Mouse (Mus musculus) left cerebral cortex, postnatal 14 days (tissue): ENCODE data around the gene Pfkfb1. TPM values are rescaled to one million over a fixed set of nuclear protein-coding genes. Genes with fewer than 3 reads are reported as not detected.

Experiments used
- DNase-seq, 2 experiments: peaks; one replicate each; pipeline ENCODE4 v3.0.0; 2021 to 2022; ENCODE audit warnings: low spot score in 2 of 2, mixed read lengths in 1 of 2
- intact Hi-C: fragments of 180-260 bp; cut with DNase I; formaldehyde crosslinking; loops from one replicate; pipeline ENCODE4 v1.15.1; 2025
- long read RNA-seq, 2 experiments: library from polyadenylated mRNA; stranded (forward); transcript quantifications; one replicate each; pipeline ENCODE4 v2.0.0; 2021
- total RNA-seq, 2 experiments: library from RNA; stranded (reverse); gene quantifications; 2 replicates each; pipeline ENCODE4 v1.2.3; 2021

The Pfkfb1 gene
- total RNA-seq = 1 to 10 TPM; 1.8 to 2.1 TPM
- long read RNA-seq, experiment 1, partial matches to known transcripts = 0 of 2 reads
- long read RNA-seq, experiment 1, other reads (novel, unspliced or antisense) = 2 of 2 reads
- long read RNA-seq, experiment 2, partial matches to known transcripts = 0 of 3 reads
- long read RNA-seq, experiment 2, other reads (novel, unspliced or antisense) = 3 of 3 reads

DNA sequence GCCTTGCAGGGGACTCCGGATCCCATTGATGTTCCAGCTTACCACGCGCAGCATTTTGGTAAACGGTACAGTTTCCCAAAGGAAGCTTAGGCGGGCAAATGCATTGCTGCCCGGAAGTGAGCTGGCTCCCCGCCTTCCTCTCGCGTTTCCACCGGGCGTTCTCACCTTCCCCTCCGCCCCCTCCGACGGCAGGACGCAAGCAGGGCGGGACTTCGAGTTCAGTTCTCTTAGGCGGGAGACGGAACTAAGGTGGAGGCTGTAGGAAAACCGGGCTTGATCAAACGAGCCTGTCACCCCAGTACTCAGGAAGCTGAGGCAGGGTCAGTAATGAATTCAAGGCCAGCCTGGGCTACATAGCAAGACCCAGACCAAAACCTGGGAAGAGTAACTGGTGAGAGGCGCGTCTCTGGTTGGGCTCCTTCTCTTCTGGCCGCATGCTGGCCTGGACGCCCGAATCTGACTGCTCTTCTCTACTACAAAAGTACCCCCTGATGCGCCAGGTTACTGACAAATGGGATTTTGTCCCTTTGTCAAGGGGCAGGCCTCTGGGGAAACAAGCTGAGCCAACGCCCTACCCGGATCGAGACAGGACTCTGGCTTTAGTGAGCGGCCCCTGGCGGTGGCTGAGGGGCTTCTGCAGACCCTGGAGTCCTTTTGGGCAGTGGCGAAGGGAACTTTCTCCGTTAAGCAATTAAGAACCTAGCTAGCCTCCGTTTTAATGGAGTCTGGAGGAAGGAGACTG is at the start of gene Pfkfb1:
TSS of gene Pfkfb1 (plus strand) at position 207 of the 742 bp plus-strand sequence.
- intact Hi-C loops = no loop called here
- peak; percentile 67 to 70 for DNase-seq

DNA sequence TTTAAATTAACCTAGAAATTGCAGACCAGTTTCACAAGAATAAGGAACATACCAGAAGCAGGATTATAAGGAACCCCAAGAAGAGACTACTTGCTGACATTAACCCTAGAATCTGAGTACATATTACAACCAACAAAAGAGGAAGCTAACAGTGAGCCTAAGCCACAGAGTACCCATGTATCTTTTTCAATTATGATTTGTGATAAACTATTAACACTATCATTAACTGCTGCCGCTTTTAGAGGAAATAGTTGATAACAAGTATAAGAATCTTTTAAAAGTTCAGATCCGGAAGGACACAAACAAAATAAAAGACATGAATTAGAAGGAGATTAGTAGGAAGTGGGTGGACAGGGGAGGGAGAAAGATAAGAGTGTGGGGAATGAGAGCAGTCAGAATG is 47.9 kb upstream of the Pfkfb1 start:
- intact Hi-C loops = no loop called here
- no peak for DNase-seq

DNA sequence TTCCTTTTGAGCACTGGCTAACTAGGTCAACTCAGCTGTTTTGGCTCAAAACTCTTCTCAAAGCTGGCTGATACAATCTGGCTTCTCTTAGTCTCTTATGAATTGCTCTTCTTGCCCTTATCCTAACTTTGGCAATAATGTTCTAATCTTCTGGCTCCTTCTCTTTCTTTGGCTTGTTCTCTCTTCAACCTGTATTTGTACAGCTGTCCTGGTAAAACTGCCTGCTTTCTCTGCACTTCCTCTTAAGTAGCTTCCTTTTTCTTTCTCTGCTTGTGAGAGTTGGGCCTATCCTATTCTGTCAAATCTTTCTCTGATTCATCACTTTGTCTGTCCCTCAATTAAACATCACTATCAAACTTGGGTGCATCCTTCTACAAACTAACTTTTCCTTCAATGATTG is 46.3 kb upstream of the Pfkfb1 start:
- no peak for DNase-seq
- intact Hi-C loops = no loop called here

DNA sequence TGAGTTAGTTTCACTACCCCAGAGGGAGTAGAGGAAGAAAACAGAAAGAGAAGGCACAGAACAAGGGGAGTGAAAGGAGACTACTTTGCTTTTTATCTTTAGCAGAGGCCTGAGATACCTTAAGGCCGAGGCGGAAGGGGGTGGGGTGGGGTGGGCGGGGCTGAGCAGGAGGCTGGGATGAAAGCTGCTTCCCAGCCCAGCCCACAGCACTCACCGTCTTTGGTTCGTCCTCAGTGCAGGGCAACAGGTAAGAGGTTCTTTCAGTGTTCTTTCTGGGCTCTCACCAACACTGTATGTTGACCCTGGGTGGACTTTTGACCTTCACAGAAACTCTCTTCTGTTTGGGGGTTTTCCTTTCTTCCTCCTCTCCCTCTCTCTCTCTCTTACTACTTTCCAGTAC is 40.8 kb upstream of the Pfkfb1 start, which contains the start of gene Alas2:
TSS of gene Alas2 (plus strand) at position 137 of the 400 bp plus-strand sequence.
- intact Hi-C loops = no loop called here
- no peak for DNase-seq

DNA sequence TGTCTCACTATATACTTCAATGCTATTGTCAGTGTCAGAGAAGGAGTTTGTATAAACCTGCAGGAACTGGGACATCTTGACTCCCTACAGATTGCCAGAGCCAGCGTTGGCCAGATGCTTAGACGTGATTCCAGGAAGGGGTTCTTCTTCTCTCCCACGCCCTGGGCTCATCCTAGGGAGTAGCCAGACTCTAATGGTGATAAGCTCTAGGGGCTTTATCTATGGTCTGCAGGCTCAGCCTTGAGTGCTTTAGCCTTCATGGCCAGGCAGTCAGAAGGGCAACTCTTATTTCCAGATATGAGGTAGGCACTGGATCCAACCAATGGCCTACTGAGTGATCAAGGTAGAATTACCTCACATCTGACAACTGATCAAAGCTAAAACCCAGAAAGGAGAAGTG is 38.4 kb upstream of the Pfkfb1 start:
- intact Hi-C loops = no loop called here
- DNase-seq = no peak

DNA sequence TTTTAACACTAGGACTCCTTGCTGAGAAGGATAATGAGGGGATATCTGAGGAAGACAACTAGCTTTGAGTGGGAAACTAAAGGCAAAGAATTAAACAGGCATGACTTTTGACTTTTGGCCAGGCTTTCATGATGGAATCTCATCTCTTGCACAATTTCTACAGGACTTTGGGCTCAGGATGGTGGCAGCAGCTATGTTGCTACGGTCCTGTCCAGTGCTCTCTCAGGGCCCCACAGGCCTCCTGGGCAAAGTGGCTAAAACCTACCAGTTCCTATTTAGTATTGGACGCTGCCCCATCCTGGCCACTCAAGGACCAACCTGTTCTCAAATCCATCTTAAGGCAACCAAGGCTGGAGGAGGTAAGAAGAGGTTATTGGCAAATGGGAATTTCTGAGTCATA is 36.0 kb upstream of the Pfkfb1 start:
- DNase-seq = no peak
- intact Hi-C loops = no loop called here

DNA sequence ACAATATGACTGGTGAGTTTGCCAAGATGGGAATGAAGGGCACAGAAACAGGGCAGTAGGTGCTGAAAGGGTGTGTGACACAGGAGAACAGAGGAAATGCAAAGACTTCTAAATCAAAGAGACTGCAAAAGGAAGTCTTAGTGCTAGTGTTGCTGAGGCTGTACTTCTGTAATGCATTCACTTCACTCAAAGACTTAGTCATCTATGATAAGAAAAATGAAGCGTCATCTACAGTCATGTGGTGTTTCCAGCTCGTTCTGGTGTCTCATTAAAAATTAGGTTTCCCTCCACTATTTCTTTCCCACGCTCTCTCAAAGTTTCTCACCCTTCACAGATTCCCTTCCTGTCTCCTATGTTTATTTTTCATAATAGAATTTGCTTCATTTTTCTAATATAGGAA is 34.0 kb upstream of the Pfkfb1 start:
- no peak for DNase-seq
- intact Hi-C loops = no loop called here

DNA sequence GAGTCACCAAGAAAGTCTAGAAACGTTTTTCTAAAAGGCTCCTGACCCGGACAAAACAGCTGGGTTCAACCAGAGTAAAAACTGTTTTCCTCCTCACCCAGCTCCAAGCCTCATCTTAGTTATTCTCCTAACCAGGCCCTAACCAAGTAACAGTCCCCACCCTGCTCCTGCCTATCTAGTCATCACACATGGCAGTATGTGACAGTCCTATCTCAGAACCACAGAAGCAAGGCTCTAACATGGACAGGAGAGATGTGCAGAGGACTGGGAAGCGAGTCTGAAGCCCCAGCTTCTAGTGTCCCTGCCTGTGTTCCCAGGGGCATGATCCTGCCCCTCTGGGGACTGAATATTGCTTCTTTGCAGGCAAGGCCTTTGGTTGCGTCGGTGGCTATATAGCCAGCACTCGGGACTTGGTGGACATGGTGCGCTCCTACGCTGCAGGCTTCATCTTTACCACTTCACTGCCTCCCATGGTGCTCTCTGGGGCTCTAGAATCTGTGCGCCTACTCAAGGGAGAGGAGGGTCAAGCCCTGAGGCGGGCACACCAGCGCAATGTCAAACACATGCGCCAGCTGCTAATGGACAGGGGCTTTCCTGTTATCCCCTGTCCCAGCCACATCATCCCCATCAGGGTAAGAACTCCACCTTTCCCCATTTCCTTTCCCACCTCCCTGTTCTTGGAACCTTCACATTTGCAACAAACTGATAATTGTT is 23.2 kb upstream of the Pfkfb1 start:
- intact Hi-C loops = no loop called here

DNA sequence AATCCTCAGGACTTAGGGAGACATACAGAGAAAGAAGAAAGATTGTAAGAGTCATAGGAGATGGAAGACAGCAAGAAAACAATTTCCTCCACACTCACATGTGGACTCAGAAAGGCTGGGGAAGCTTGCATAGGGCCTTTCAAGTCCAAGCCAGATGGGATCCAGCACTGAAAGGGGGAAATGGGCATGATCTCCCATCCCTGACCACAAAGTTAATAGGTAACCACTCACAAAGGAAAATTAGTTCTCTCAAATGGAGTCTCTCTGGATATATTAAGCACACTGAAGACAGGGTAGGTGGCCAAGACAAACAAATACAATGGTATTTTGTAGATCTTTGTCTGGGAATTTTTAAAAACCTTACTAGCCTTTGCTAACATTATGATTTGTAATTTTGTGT is 6.1 kb upstream of the Pfkfb1 start:
- DNase-seq = no peak
- intact Hi-C loops = no loop called here

More for the DNA sequence above, 23.2 kb upstream of the Pfkfb1 start:
- DNase-seq = no peak

DNA sequence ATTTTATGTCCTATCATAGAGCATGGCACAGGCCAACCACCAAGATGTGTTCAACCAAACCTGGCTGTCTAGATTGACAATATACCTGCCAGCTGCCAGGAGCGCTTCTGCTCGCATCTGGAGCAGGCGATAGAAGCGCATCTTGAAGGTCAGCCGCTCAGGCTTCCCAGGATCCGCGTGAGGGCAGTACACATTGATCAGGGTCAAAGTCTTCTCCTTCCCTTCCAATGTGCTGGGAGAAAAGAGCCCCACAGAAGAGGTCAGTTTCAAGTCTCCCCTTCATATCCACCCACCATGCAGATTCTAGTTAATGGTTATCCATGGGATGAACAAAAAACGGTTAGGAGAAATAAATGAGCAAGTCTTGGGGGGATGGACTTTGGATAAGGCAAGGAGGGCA is 2.9 kb upstream of the Pfkfb1 start:
- DNase-seq = no peak
- intact Hi-C loops = no loop called here

DNA sequence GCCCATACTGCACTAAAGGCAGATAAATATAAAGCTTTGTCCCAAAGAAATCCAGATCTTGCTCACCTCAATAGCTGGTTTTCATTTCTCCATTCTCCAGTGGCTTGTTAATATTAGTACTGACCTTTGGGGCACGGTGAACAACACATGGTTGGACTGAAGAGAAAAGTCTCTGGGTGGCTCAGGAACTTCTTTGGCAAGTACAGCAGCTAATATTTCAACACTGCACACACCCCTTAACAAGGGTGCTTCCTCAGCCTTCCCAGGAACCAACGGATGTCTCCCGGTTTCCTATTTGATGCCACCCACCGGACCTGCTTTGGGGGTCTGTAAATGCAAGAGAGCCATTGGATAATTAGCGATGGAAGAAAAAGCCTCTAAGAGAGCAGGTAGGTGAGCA is 1.7 kb downstream of the Pfkfb1 start, which contains the start of gene Apex2:
TSS of gene Apex2 (minus strand) at position 173 of the 400 bp plus-strand sequence.
- DNase-seq = no peak
- intact Hi-C loops = no loop called here

DNA sequence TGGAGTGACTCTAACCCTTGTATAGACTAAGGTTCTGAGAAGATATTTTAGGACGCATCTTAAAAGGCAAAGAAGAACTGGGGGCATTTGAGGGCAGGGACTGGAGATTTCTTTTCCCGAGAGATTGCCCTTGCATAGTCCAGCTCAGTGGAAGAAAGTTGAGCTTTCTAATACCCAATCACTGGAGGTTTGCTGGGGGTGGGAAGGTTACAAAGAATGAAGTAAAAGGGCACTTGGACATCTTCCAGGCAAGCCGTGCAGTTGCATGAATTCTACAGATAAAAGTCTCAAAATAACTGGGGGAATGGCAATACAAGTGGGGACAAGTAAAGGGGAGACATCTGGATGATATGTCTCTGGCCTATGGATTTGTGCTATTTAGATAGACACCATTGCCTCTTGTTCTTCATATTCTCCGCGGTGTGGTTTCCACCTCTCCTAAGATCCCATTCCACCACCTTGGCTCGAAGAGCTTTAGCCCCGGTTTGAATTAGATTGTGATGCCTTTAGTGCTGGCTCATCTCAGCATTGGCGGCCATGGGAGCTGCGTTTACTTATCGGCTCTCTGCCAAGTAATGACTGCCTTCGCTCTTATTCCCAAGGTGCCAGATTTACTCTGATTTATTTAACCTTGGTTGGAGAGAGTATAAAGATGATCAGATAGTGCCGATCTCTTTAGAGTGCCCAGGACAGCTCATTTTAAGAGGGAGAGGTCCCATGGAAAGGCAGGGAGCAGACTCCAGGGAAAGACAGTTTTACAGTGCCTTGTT is 5.4 kb downstream of the Pfkfb1 start:
- intact Hi-C loops = no loop called here
- no peak for DNase-seq

DNA sequence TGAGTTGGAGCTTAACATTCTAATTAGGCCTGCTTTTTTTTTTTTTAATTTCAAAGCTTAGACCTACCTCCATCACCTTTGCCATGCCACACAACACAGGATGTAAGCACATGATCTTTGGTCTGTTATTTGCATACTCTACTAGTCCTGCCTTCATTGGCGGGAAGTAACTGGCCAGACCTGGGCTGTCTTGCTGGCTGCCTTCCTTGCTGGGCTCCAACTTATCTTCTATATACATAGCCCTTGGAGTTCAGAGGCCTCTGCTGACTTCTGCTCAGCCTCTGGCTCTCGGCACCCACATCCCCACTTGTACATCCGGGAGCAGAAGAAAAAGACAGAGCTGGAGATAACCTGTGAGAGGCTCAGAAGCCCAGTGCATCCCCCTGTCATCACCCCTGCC is 6.1 kb downstream of the Pfkfb1 start:
- intact Hi-C loops = no loop called here
- DNase-seq = no peak

DNA sequence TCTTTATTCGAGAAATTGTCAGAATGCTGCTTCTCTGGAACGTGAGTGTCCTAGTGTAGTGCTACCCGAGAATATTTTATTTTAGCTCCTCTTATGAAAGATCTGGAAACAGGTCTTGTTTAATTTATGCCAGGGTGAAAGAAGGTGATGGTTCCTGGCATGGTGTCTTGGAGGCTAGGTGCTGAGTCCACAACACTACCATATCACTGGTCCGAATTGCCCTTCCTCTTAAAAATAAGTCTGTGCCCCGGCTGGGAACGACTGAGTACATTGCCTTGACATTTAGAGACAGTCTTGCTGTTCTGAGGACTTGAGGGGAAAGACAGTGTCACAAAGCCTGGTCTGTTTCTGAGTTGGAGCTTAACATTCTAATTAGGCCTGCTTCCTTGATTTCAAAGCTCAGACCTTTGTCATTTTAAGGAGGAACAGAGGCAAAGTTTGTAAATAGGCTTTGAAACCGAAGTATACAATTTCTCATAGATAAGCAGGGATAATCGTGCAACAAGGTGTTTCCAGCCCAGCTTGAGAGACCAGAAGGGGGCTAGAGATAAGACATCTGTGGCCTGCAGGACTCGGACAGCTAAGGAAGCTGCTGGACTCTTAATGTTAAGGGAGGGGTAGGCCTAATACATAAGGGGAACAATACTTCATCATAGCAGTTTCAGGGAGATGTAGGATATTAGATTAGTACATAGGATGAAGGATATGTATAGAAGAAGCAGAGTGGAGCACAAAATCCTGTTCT is 7.2 kb downstream of the Pfkfb1 start:
- intact Hi-C loops = no loop called here
- no peak for DNase-seq

DNA sequence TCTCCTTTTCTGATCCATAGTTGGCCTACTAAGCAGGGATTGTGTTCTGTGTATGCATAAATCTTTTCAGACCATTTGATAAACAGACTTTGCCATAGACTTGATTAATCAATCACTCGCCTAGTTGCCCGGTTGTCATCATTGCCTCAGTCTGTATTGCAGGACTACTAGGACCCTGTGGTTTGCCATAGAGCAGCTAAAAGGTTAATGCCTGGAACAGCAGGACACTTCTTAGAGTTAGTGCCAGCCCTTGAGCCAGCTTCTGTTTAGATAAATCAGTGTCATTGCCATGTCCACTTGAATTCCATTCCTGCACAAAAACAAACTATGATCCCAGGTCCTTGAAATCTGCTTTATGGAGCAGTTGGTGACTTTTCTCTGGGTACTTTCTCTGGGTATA is 10.9 kb downstream of the Pfkfb1 start:
- no peak for DNase-seq
- intact Hi-C loops = no loop called here

DNA sequence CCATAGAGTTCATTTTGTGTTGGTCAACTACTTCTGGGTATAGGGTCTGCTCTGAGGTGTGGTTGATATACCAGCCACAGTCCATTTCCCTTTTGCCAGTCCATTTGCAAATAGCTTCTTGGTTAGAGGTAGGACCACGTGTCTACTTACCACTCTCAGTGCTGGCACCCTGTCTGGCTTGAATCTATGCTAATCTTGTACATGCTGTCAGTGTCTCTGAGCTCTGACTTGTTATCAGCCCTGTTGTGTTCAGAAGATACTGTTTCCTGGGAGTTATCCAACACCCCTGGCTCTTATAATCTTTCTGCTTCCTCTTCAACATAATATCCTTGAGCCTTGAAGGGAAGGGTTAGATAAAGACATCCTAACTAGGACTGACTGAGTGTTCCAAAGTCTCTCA is 48.4 kb downstream of the Pfkfb1 start:
- intact Hi-C loops = no loop called here
- no peak for DNase-seq

DNA sequence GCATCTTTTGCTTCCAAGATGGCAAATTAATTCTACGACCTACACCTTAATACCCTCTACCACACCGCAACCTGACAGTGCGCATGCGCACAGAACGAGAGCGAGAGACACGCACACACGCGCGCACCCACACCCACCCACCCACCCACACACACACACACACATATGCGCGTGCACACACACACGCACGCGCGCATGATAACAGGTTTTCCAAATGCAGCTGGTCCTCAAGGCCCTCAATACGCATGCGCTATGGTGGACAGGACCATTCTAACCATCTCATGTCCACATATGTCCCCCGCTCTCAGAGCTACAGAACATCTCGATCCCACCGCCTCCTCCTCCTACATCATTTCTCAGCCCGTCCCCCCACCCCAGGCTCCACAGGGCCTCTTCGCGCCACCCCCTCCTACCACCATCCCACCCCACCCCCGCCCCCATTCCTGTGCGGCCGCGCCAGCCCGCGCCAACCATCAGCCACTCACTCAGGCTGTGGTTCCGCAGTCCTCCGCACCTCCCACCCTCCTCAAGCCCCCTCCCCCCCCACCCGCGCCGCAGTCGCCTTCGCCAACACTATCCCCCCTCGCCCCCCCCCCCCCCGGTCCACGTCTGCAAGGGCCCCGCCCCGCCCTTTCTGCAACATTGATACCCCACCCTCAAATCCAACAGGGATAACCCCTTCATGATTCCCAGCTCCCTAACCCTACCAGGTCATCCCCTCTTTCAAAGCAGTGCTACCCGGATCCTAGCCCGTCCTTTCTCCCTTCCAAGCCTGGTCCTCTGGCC is 68.3 kb downstream of the Pfkfb1 start:
- DNase-seq = peak; percentile 65
- intact Hi-C loops = loop anchor here (5.0 to 10.0 kb wide), 2 partner anchors 144 to 328 kb away; no protein-coding TSS in a partner anchor
